Mouse (Mus musculus): ENCODE measurements at regions not wholly inside any gene's neighbourhood (a gene's known extent, or its start where the extent isn't known, plus 50 kb on each side); places are given as distances from the start of the nearest gene placed in this dataset.

DNA sequence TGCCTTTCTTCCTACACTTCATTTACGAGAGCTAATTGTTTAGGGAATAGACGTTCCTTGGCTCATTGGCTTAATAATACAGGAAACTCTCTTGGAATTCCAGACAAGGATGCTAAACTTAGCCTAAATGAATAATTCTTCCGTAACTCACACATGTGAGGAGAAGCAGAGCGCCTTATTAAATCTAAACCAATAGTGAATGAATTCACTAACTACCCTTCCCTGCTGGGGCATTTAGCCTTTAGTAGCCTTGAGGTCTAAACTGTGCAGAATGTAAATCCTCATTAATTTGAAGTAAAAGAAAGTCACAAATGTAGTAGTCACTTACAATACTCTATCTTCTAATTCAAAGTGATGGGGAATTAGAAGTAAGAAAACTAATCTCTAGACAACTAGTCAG, 301.4 kb downstream of the Kctd8 start:
- ATAC-seq (replicated peaks; ENCODE audit: low FRiP score) (peak; percentile 73), DNase-seq (ENCODE audit: low spot score) (no peak)
- Histone ChIP-seq H3K4me1 (replicated peaks; ENCODE audit: control insufficient read depth, insufficient read depth, low read length) (no peaks in the 10 kb centered on the region), H3K27ac (ENCODE audit: low read depth, low read length) (no peak overlapping the region), H3K36me3 (ENCODE audit: control insufficient read depth, insufficient read depth, low read length) (no peaks in the 10 kb centered on the region), H3K4me3 (ENCODE audit: low read depth, low read length) (no peak overlapping the region), H3K9me3 (ENCODE audit: control insufficient read depth, low read length) (no peaks in the 10 kb centered on the region), H3K9ac (ENCODE audit: low read length) (no peak overlapping the region), H3K4me2 (ENCODE audit: low read depth, low read length, severe bottlenecking) (no peak overlapping the region), H3K27me3 (ENCODE audit: control insufficient read depth, insufficient read depth, low read length) (no peaks in the 10 kb centered on the region)
- 22% methylated on average over 4 of the region's 4 CpGs for WGBS

DNA sequence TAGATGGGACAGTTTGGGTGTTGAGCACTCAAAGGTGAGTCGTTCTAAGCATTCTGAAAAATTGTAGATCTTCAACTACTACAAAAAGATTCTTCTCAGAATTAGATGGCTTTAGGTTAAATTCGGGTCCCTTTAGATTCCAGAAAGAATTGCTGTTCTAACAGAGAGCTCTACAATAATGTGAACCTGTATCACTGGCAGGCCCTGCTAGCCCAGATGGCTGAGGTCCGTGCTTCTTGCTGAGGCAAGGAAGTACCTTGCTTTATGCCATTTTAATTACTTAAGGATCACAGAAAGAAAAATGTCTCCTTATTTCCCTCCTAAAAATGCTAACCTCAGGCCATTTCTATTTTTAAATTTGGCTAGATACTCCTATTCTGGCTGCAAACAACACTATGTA, 322.1 kb downstream of the Kctd8 start:
- WGBS: 90% methylated on average over 3 of the region's 3 CpGs

DNA sequence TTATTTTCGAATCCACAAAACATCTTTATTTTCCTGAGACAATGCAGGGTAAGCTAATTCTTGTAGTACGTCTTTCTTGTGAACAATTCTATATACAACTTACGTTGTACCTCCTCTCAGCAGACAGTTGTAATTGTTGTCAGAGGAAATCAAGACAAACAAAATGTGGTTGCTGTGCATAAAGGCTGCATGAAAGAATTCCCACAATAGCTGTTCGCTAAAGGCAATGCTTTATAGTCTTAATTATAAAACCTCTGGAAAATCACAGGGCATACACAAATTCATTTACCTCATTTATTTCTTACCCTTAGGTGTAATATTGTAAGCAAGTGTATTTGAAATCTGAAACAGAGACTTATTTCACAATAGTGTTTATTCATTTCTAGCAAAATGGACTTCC, 355.3 kb downstream of the Kctd8 start:
- H3K4me2 ChIP-seq (ENCODE audit: low read depth, low read length, severe bottlenecking): no peak overlapping the region
- no peak for ATAC-seq (replicated peaks; ENCODE audit: low FRiP score)
- DNase-seq (ENCODE audit: low spot score): no peak
- H3K9me3 ChIP-seq (ENCODE audit: control insufficient read depth, low read length): no peaks in the 10 kb centered on the region
- H3K27me3 ChIP-seq (ENCODE audit: control insufficient read depth, insufficient read depth, low read length): no peaks in the 10 kb centered on the region
- H3K4me1 ChIP-seq (replicated peaks; ENCODE audit: control insufficient read depth, insufficient read depth, low read length): no peaks in the 10 kb centered on the region
- 81% methylated on average over 4 of the region's 4 CpGs for WGBS
- no peaks in the 10 kb centered on the region for H3K36me3 ChIP-seq (ENCODE audit: control insufficient read depth, insufficient read depth, low read length)
- no peak overlapping the region for H3K9ac ChIP-seq (ENCODE audit: low read length)
- no peak overlapping the region for H3K27ac ChIP-seq (ENCODE audit: low read depth, low read length)
- H3K4me3 ChIP-seq (ENCODE audit: low read depth, low read length): no peak overlapping the region

More for the DNA sequence above, 322.1 kb downstream of the Kctd8 start:
- DNase-seq (ENCODE audit: low spot score) (no peak), ATAC-seq (replicated peaks; ENCODE audit: low FRiP score) (no peak)
- no peak overlapping the region for H3K27ac ChIP-seq (ENCODE audit: low read depth, low read length)
- no peak overlapping the region for H3K4me2 ChIP-seq (ENCODE audit: low read depth, low read length, severe bottlenecking)
- no peaks in the 10 kb centered on the region for H3K27me3 ChIP-seq (ENCODE audit: control insufficient read depth, insufficient read depth, low read length)
- no peak overlapping the region for H3K4me3 ChIP-seq (ENCODE audit: low read depth, low read length)
- no peaks in the 10 kb centered on the region for H3K9me3 ChIP-seq (ENCODE audit: control insufficient read depth, low read length)
- no peak overlapping the region for H3K9ac ChIP-seq (ENCODE audit: low read length)
- H3K36me3 ChIP-seq (ENCODE audit: control insufficient read depth, insufficient read depth, low read length): no peaks in the 10 kb centered on the region
- H3K4me1 ChIP-seq (replicated peaks; ENCODE audit: control insufficient read depth, insufficient read depth, low read length): no peaks in the 10 kb centered on the region

DNA sequence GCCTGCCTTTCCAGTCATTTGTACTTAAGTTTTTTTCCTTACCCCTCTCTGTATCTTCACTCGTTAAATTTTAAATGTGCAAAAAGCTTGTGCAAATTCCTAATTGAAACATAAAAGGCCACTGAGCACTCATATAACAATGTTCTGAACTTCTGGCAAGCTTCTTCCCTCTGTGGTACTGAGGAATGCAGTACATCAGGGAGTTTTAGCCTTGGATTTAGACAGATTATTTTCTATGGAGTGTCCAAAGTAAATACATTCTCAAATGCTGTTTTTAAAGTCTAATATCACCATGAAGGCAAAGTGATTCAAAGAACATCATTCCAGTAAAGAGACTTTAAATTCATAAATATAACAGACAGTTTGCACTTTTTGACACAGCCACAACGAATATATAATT, 386.8 kb downstream of the Kctd8 start:
- Histone ChIP-seq H3K4me1 (replicated peaks; ENCODE audit: control insufficient read depth, insufficient read depth, low read length) (no peaks in the 10 kb centered on the region), H3K4me2 (ENCODE audit: low read depth, low read length, severe bottlenecking) (no peak overlapping the region), H3K9ac (ENCODE audit: low read length) (no peak overlapping the region), H3K27ac (ENCODE audit: low read depth, low read length) (no peak overlapping the region), H3K36me3 (ENCODE audit: control insufficient read depth, insufficient read depth, low read length) (no peaks in the 10 kb centered on the region), H3K4me3 (ENCODE audit: low read depth, low read length) (no peak overlapping the region), H3K9me3 (ENCODE audit: control insufficient read depth, low read length) (no peaks in the 10 kb centered on the region), H3K27me3 (ENCODE audit: control insufficient read depth, insufficient read depth, low read length) (no peaks in the 10 kb centered on the region)
- ATAC-seq (replicated peaks; ENCODE audit: low FRiP score) (no peak), DNase-seq (ENCODE audit: low spot score) (no peak)
- 77% methylated on average over 2 of the region's 2 CpGs for WGBS
